Mouse (Mus musculus) forebrain, embryonic 11.5 days (tissue): Measurements from ENCODE around the gene Gm47995. TPM values are rescaled to one million over a fixed set of nuclear protein-coding genes. Genes with fewer than 3 reads are reported as not detected.
"Not testable (repeated sequence)": the region's sequence is repeated elsewhere in the genome, so short reads cannot be mapped to it uniquely, and the experiment has no call there.

Experiments
- ATAC-seq: fragments of 200-750 bp; cut with Nextera tagmentation; replicated peaks from 2 replicates; pipeline ENCODE4 v1.8.0; 2017; ENCODE audit warnings: moderate TSS enrichment; ENCODE audit not compliant: low FRiP score
- DNase-seq: peaks from one replicate; pipeline ENCODE4 v3.0.0-alpha.2; 2017; ENCODE audit warnings: low spot score
- H3K27ac ChIP-seq: fragments of 300-500 bp; sonication (generic); 2 replicates; pipeline ENCODE4 v1.5.1; 2014; ENCODE audit warnings: low read depth, low read length
- H3K27me3 ChIP-seq: fragments of 300-500 bp; sonication (generic); 2 replicates; pipeline ENCODE4 v1.6.1; 2014; ENCODE audit warnings: mild to moderate bottlenecking, low read length, mixed read lengths; ENCODE audit not compliant: control insufficient read depth, insufficient read depth
- H3K36me3 ChIP-seq: fragments of 300-500 bp; sonication (generic); 2 replicates; pipeline ENCODE4 v1.6.1; 2014; ENCODE audit warnings: mild to moderate bottlenecking, low read length, moderate library complexity, mixed read lengths; ENCODE audit not compliant: control insufficient read depth, insufficient read depth
- H3K4me1 ChIP-seq: fragments of 300-500 bp; sonication (generic); replicated peaks from 2 replicates; pipeline ENCODE4 v1.6.1; 2014; ENCODE audit warnings: low read length, mixed read lengths; ENCODE audit not compliant: control insufficient read depth, insufficient read depth
- H3K4me2 ChIP-seq: fragments of 300-500 bp; sonication (generic); 2 replicates; pipeline ENCODE4 v1.6.1; 2014; ENCODE audit warnings: low read depth, mild to moderate bottlenecking, low read length, moderate library complexity, mixed read lengths; ENCODE audit not compliant: severe bottlenecking
- H3K4me3 ChIP-seq: fragments of 300-500 bp; sonication (generic); 2 replicates; pipeline ENCODE4 v1.5.1; 2014; ENCODE audit warnings: low read depth, low read length
- H3K9ac ChIP-seq: fragments of 300-500 bp; sonication (generic); 2 replicates; pipeline ENCODE4 v1.6.1; 2014; ENCODE audit warnings: low read length
- H3K9me3 ChIP-seq: fragments of 300-500 bp; sonication (generic); 2 replicates; pipeline ENCODE4 v1.6.1; 2016; ENCODE audit warnings: low read length, mixed read lengths; ENCODE audit not compliant: control insufficient read depth
- WGBS: fragments of 180-500 bp; shearing (Covaris S2); extraction: QIAGEN DNeasy Blood & Tissue Kit; methylation state at CpG from one replicate; pipeline ENCODE4 v1.1.7; 2014; 5-methylcytosine and 5-hydroxymethylcytosine counted together
- polyA plus RNA-seq: library from polyadenylated mRNA; unstranded; fragments of >200 nt; fragmentation: Nextera tagmentation; extraction: Ambion mirVana; gene quantifications from 2 replicates; pipeline ENCODE4 v1.2.1, GENCODE M21; 2014

Gm47995 gene
- polyA plus RNA-seq, 1 experiment from 2014 or later = not detected

- Histone ChIP-seq H3K9me3 (no peaks in the 10 kb centered on the region), H3K36me3 (no peaks in the 10 kb centered on the region), H3K4me3 (no peak overlapping the region), H3K4me2 (no peak overlapping the region), H3K4me1 (peaks cover 8% of the 10 kb centered on the region), H3K27me3 (no peaks in the 10 kb centered on the region), H3K9ac (no peak overlapping the region), H3K27ac (no peak overlapping the region)
- DNase-seq (no peak), ATAC-seq (peak; percentile 19)
- 17% methylated on average over 2 of the region's 2 CpGs for WGBS
Observed at GRCm38 (mm10) chr1:151178505-151179083, 19.7 kb upstream of the Gm47995 start.

GRCm38 (mm10) chr1:151180167-151180566 is 18.1 kb upstream of the Gm47995 start:
- H3K4me2 ChIP-seq = no peak overlapping the region
- H3K27ac ChIP-seq = no peak overlapping the region
- no peak overlapping the region for H3K9ac ChIP-seq
- ATAC-seq = no peak
- WGBS = 83% methylated on average over 2 of the region's 2 CpGs
- no peak overlapping the region for H3K4me3 ChIP-seq
- no peaks in the 10 kb centered on the region for H3K27me3 ChIP-seq
- peaks cover 8% of the 10 kb centered on the region for H3K4me1 ChIP-seq
- H3K36me3 ChIP-seq = no peaks in the 10 kb centered on the region
- no peak for DNase-seq
- no peaks in the 10 kb centered on the region for H3K9me3 ChIP-seq

GRCm38 (mm10) chr1:151182266-151182665 is 16.0 kb upstream of the Gm47995 start, which contains the start of gene Gm47985:
Gm47985 (plus strand) TSS chr1:151182537.
- H3K9ac ChIP-seq, H3K4me1 ChIP-seq, ATAC-seq, H3K27ac ChIP-seq, DNase-seq, H3K4me3 ChIP-seq, H3K4me2 ChIP-seq, H3K9me3 ChIP-seq, H3K36me3 ChIP-seq, H3K27me3 ChIP-seq: not testable (repeated sequence)
- WGBS = no CpG with 5 or more reads among the region's 7 CpGs

- H3K4me1 ChIP-seq, H3K27ac ChIP-seq, H3K27me3 ChIP-seq, H3K4me3 ChIP-seq, DNase-seq, H3K9ac ChIP-seq, ATAC-seq, H3K4me2 ChIP-seq, H3K36me3 ChIP-seq, H3K9me3 ChIP-seq: not testable (repeated sequence)
- 80% methylated on average over 3 of the region's 3 CpGs for WGBS
Observed at GRCm38 (mm10) chr1:151186186-151186585, 12.1 kb upstream of the Gm47995 start.

GRCm38 (mm10) chr1:151186879-151187424 is 11.3 kb upstream of the Gm47995 start:
- not testable (repeated sequence) for H3K4me1 ChIP-seq, DNase-seq
- 86% methylated on average over 4 of the region's 4 CpGs for WGBS

GRCm38 (mm10) chr1:151188469-151188868 is 9.8 kb upstream of the Gm47995 start:
- H3K27ac ChIP-seq = no peak overlapping the region
- DNase-seq = no peak
- H3K4me3 ChIP-seq = no peak overlapping the region
- H3K9ac ChIP-seq = no peak overlapping the region
- WGBS = 87% methylated on average over 4 of the region's 4 CpGs
- no peaks in the 10 kb centered on the region for H3K4me1 ChIP-seq
- no peaks in the 10 kb centered on the region for H3K36me3 ChIP-seq
- no peaks in the 10 kb centered on the region for H3K27me3 ChIP-seq
- no peaks in the 10 kb centered on the region for H3K9me3 ChIP-seq
- no peak for ATAC-seq
- no peak overlapping the region for H3K4me2 ChIP-seq

More at GRCm38 (mm10) chr1:151186879-151187424, 11.3 kb upstream of the Gm47995 start:
- not testable (repeated sequence) for H3K36me3 ChIP-seq, H3K27ac ChIP-seq, H3K4me3 ChIP-seq, H3K9me3 ChIP-seq, H3K27me3 ChIP-seq, H3K4me2 ChIP-seq, H3K9ac ChIP-seq, ATAC-seq

- not testable (repeated sequence) for H3K36me3 ChIP-seq, H3K4me1 ChIP-seq, H3K9ac ChIP-seq, ATAC-seq, H3K27me3 ChIP-seq, H3K9me3 ChIP-seq, DNase-seq, H3K27ac ChIP-seq, H3K4me2 ChIP-seq, H3K4me3 ChIP-seq
- no CpG with 5 or more reads among the region's 7 CpGs for WGBS
Observed at GRCm38 (mm10) chr1:151192075-151192474, 6.2 kb upstream of the Gm47995 start, which contains the start of gene Gm8947. Gm8947 (plus strand) TSS chr1:151192376.

GRCm38 (mm10) chr1:151192739-151193138 is 5.5 kb upstream of the Gm47995 start:
- not testable (repeated sequence) for H3K4me3 ChIP-seq, H3K27ac ChIP-seq, H3K9ac ChIP-seq, ATAC-seq, H3K27me3 ChIP-seq, H3K36me3 ChIP-seq, H3K4me1 ChIP-seq, H3K4me2 ChIP-seq, H3K9me3 ChIP-seq, DNase-seq
- 95% methylated on average over 14 of the region's 15 CpGs for WGBS

- WGBS = 57% methylated on average over 4 of the region's 4 CpGs
- H3K4me2 ChIP-seq, H3K27ac ChIP-seq, H3K27me3 ChIP-seq, H3K4me3 ChIP-seq, ATAC-seq, H3K4me1 ChIP-seq, H3K9ac ChIP-seq, H3K9me3 ChIP-seq, DNase-seq, H3K36me3 ChIP-seq: not testable (repeated sequence)
Observed at GRCm38 (mm10) chr1:151195986-151196385, 2.3 kb upstream of the Gm47995 start.
